Mouse (Mus musculus) stomach, postnatal 0 days (tissue): ENCODE measurements at regions not wholly inside any gene's neighbourhood (a gene's known extent, or its start where the extent isn't known, plus 50 kb on each side); places are given as distances from the start of the nearest gene placed in this dataset.

Source experiments
- CTCF ChIP-seq: IDR thresholded peaks from 2 replicates; pipeline ENCODE4 v1.5.1; 2016; ENCODE audit warnings: antibody characterized with exemption, low read depth, mild to moderate bottlenecking, moderate library complexity
- EP300 ChIP-seq: optimal IDR thresholded peaks from 2 replicates; pipeline ENCODE3; 2016; ENCODE audit warnings: antibody characterized with exemption

GRCm38 (mm10) chr1:61095481-61096165 lies 117.9 kb downstream of the Icos start:
- TF ChIP-seq CTCF: no peak
- no peak for TF ChIP-seq EP300
